Mouse (Mus musculus) spleen, adult 2 months (tissue): ENCODE results near the gene Gm4881.

ENCODE experiments used
- CTCF ChIP-seq: fragments of 200-500 bp; IDR thresholded peaks from 2 replicates; pipeline ENCODE4 v1.5.1; 2011; ENCODE audit warnings: mild to moderate bottlenecking, inconsistent platforms; ENCODE audit not compliant: insufficient read depth, insufficient read length, insufficient replicate concordance; ENCODE audit errors: extremely low read depth
- POLR2A ChIP-seq: fragments of 200-500 bp; IDR thresholded peaks from 2 replicates; pipeline ENCODE4 v1.6.1; 2011; ENCODE audit warnings: low read depth, low read length, inconsistent platforms

GRCm38 (mm10) chr7:24891241-24892124 is 52.8 kb downstream of the Gm4881 start:
- TF ChIP-seq POLR2A = no peak
- no peak for TF ChIP-seq CTCF
